Mouse (Mus musculus): ENCODE data around the gene Tmem159. TPM values are rescaled to one million over a fixed set of nuclear protein-coding genes. Genes with fewer than 3 reads are reported as not detected.

The Tmem159 gene
- polyA plus RNA-seq, 1 experiment: 6.6 TPM

GRCm38 (mm10) chr7:120157575-120158061 lies 55.5 kb downstream of the Tmem159 start:
- H3K4me3 ChIP-seq (ENCODE audit: control insufficient read depth, low read depth, low read length): no peak overlapping the region
- no peaks in the 10 kb centered on the region for H3K27me3 ChIP-seq (ENCODE audit: control insufficient read depth, insufficient read depth, low read length)
- H3K27ac ChIP-seq (ENCODE audit: control insufficient read depth, insufficient read depth, low read depth, low read length): no peak overlapping the region
- TF ChIP-seq CTCF (IDR thresholded peaks at IDR 0.05; ENCODE audit: control insufficient read depth, insufficient read depth, insufficient replicate concordance, low read depth, low read length) (no peak), POLR2A (IDR thresholded peaks at IDR 0.05; ENCODE audit: control insufficient read depth, low read depth, low read length) (no peak)
- H3K36me3 ChIP-seq (ENCODE audit: control insufficient read depth, insufficient read depth, low read length): no peaks in the 10 kb centered on the region
- no peaks in the 10 kb centered on the region for H3K4me1 ChIP-seq (ENCODE audit: control insufficient read depth, insufficient read depth, low read length)

- Histone ChIP-seq H3K27me3 (ENCODE audit: control insufficient read depth, insufficient read depth, low read length) (no peaks in the 10 kb centered on the region), H3K36me3 (ENCODE audit: control insufficient read depth, insufficient read depth, low read length) (no peaks in the 10 kb centered on the region), H3K4me1 (ENCODE audit: control insufficient read depth, insufficient read depth, low read length) (no peaks in the 10 kb centered on the region), H3K4me3 (ENCODE audit: control insufficient read depth, low read depth, low read length) (no peak overlapping the region), H3K27ac (ENCODE audit: control insufficient read depth, insufficient read depth, low read depth, low read length) (no peak overlapping the region)
- TF ChIP-seq CTCF (IDR thresholded peaks at IDR 0.05; ENCODE audit: control insufficient read depth, insufficient read depth, insufficient replicate concordance, low read depth, low read length) (no peak), POLR2A (IDR thresholded peaks at IDR 0.05; ENCODE audit: control insufficient read depth, low read depth, low read length) (no peak)
These were observed 56.0 kb downstream of the Tmem159 start for GRCm38 (mm10) chr7:120158121-120158613.

GRCm38 (mm10) chr7:120163581-120164251 lies 61.6 kb downstream of the Tmem159 start:
- no peak overlapping the region for H3K4me3 ChIP-seq (ENCODE audit: control insufficient read depth, low read depth, low read length)
- no peaks in the 10 kb centered on the region for H3K27me3 ChIP-seq (ENCODE audit: control insufficient read depth, insufficient read depth, low read length)
- H3K4me1 ChIP-seq (ENCODE audit: control insufficient read depth, insufficient read depth, low read length): no peaks in the 10 kb centered on the region
- H3K27ac ChIP-seq (ENCODE audit: control insufficient read depth, insufficient read depth, low read depth, low read length): no peak overlapping the region
- TF ChIP-seq POLR2A (IDR thresholded peaks at IDR 0.05; ENCODE audit: control insufficient read depth, low read depth, low read length): no peak
- TF ChIP-seq CTCF (IDR thresholded peaks at IDR 0.05; ENCODE audit: control insufficient read depth, insufficient read depth, insufficient replicate concordance, low read depth, low read length): no peak
- no peaks in the 10 kb centered on the region for H3K36me3 ChIP-seq (ENCODE audit: control insufficient read depth, insufficient read depth, low read length)

Other genes starting within 250 kb of the Tmem159 start
- 27.0 and 31.4 TPM in 2 replicates for gene Lyrm1, start 206.5 kb upstream of the Tmem159 start, polyA plus RNA-seq (2012; rRNA removed)
- gene Dcun1d3, start 206.1 kb upstream of the Tmem159 start, polyA plus RNA-seq (2012; rRNA removed): 66.1 and 70.0 TPM in 2 replicates
- gene Dnah3, start 7.1 kb upstream of the Tmem159 start, polyA plus RNA-seq (2012; rRNA removed): 31.7 and 34.6 TPM in 2 replicates
- not detected in 2 replicates for gene Zp2, start 42.9 kb downstream of the Tmem159 start, polyA plus RNA-seq (2012; rRNA removed)
- gene Anks4b, start 71.5 kb downstream of the Tmem159 start, polyA plus RNA-seq (2012; rRNA removed): 0.27 and 0.35 TPM in 2 replicates
- 0.11 TPM in 1 of 2 replicates, not detected in the other for gene Crym, start 99.8 kb downstream of the Tmem159 start, polyA plus RNA-seq (2012; rRNA removed)
- 62.8 and 185 TPM in 2 replicates for gene Abca14, start 101.6 kb downstream of the Tmem159 start, polyA plus RNA-seq (2012; rRNA removed)
- gene Abca15, start 226.3 kb downstream of the Tmem159 start, polyA plus RNA-seq (2012; rRNA removed): 11.6 and 16.2 TPM in 2 replicates